9 mouse cellular contexts compared by ENCODE assay signal in the genomic region with DNA sequence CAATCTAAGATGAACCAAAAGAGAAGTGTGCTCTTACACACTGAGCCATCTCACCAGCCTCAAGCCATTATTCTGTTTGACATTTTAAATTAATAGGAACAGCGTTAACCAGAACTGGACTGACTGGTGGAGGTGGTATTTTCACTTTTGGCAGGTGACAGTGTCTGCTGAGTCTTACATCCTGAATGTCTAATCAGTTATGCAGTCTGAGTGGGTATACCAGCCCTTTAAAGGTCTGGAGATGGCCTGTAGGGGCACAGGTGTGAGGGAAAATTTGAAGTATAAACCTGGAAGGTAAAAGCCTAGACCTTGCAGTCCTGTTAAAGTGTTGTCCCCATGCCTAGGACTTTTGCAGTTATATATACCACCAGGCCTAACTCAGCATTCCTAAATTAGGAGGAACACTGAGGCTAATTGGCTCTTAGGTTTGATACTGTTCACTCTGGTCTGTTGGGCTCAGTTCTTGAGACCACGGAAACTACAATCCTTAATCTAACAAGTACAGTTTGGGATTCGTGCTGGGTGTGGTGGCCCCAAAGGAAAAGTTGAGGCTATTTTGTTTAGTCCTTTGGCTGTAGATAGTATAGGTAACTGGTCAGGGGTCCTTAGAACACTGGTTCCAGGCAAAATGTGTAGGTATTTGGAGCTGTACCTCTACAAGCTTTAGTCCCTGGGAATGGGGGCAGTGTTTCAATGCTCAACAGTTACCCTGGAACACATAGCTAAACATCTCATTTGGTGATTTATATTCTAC. TPM values are rescaled to one million over a fixed set of nuclear protein-coding genes. Genes with fewer than 3 reads are reported as not detected.
DNase-seq lines count a peak whose midpoint lies in the region; ATAC-seq lines count a peak whose summit lies in the region.
"Had no signal": no experiment of that assay in that cellular context is flagged by ENCODE, and none has a peak within 500 bp of the region (broad histone marks: within the 10 kb centered on the region; RNA-seq: fewer than 3 reads in every experiment).

No protein-coding gene starts in this region.

- peaks cover 15% of the 10 kb centered on the region for H3K4me1 ChIP-seq in hindbrain, embryonic 10.5 days (replicated peaks)
- peaks cover 19% of the 10 kb centered on the region for H3K4me1 ChIP-seq in hindbrain, embryonic 16.5 days (ENCODE audit: control insufficient read depth, insufficient read depth, low read depth, low read length)
- no peaks in the 10 kb centered on the region for H3K4me1 ChIP-seq in intestine, embryonic 14.5 days (replicated peaks; ENCODE audit: control insufficient read depth, insufficient read depth, low read length)

- H3K9me3 ChIP-seq in hindbrain, embryonic 10.5 days, result no peaks in the 10 kb centered on the region
- H3K9me3 ChIP-seq in hindbrain, embryonic 16.5 days (ENCODE audit: control insufficient read depth, low read length), result no peaks in the 10 kb centered on the region
- H3K9me3 ChIP-seq in intestine, embryonic 14.5 days (ENCODE audit: control insufficient read depth, low read length), result no peaks in the 10 kb centered on the region

- H3K4me3 ChIP-seq in hindbrain, embryonic 10.5 days, result no peak overlapping the region
- H3K4me3 ChIP-seq in hindbrain, embryonic 16.5 days (ENCODE audit: low read length), result no peak overlapping the region
- no peak overlapping the region for H3K4me3 ChIP-seq in intestine, embryonic 14.5 days (ENCODE audit: low read depth, low read length)

- ATAC-seq in hindbrain, embryonic 16.5 days, result no peak
- ATAC-seq in intestine, embryonic 14.5 days (replicated peaks; ENCODE audit: low FRiP score, low TSS enrichment, low read depth), result peak; percentile 2; the same call in 1 of the 2 replicates
- ATAC-seq in erythroid progenitor cell, adult 5-6 weeks (replicated peaks; ENCODE audit: low FRiP score, poor library complexity, severe bottlenecking), result no peak

- 9% methylated on average over 3 of the region's 3 CpGs for WGBS in hindbrain, embryonic 10.5 days
- 12% methylated on average over 3 of the region's 3 CpGs for WGBS in hindbrain, embryonic 16.5 days
- 14% methylated on average over 3 of the region's 3 CpGs for WGBS in intestine, embryonic 14.5 days

- no peak overlapping the region for H3K27ac ChIP-seq in hindbrain, embryonic 10.5 days
- H3K27ac ChIP-seq in hindbrain, embryonic 16.5 days (ENCODE audit: low read depth, low read length), result no peak overlapping the region
- peak overlapping the region; percentile 29 for H3K27ac ChIP-seq in intestine, embryonic 14.5 days (ENCODE audit: low read depth)

- no peak overlapping the region for H3K4me2 ChIP-seq in hindbrain, embryonic 16.5 days (ENCODE audit: low read length)
- H3K4me2 ChIP-seq in intestine, embryonic 14.5 days (ENCODE audit: low read length), result no peak overlapping the region; the same call in 1 of the 2 replicates

- peaks cover 68% of the 10 kb centered on the region for H3K36me3 ChIP-seq in hindbrain, embryonic 10.5 days
- peaks cover 23% of the 10 kb centered on the region for H3K36me3 ChIP-seq in hindbrain, embryonic 16.5 days (ENCODE audit: control insufficient read depth, insufficient read depth, low read length)
- peaks cover 50% of the 10 kb centered on the region for H3K36me3 ChIP-seq in intestine, embryonic 14.5 days (ENCODE audit: control insufficient read depth, insufficient read depth, low read length)

- no peak overlapping the region for H3K9ac ChIP-seq in hindbrain, embryonic 16.5 days (ENCODE audit: low read depth, low read length)
- H3K9ac ChIP-seq in intestine, embryonic 14.5 days (ENCODE audit: low read length), result no peak overlapping the region

- peak; percentile 38 for DNase-seq in hindbrain, embryonic 10.5 days (ENCODE audit: low spot score)
- DNase-seq in embryo, embryonic 11 days, result peak; percentile 49
- DNase-seq in intestine, embryonic 14.5 days (ENCODE audit: low spot score), result peak; percentile 59
- peak; percentile 51 for DNase-seq in neural tube, embryonic 10.5 days (ENCODE audit: extremely low spot score, low spot score)
- DNase-seq in layer of hippocampus, adult 11-12 months (ENCODE audit: low spot score), result no peak
- no peak for DNase-seq in cerebellum, adult 11-12 months
- DNase-seq: lung, postnatal 4 days had no signal

- H3K27me3 ChIP-seq in hindbrain, embryonic 10.5 days (ENCODE audit: insufficient read depth, poor library complexity, severe bottlenecking), result no peaks in the 10 kb centered on the region
- H3K27me3 ChIP-seq in hindbrain, embryonic 16.5 days (replicated peaks; ENCODE audit: control insufficient read depth, insufficient read depth, low read length), result no peaks in the 10 kb centered on the region
- H3K27me3 ChIP-seq in intestine, embryonic 14.5 days (replicated peaks; ENCODE audit: control insufficient read depth, insufficient read depth, low read length), result no peaks in the 10 kb centered on the region

RNA-seq across cellular contexts. Expression of a gene that starts 4.5 kb away (rescaled TPM):
- 7.4 and 7.9 TPM in 2 replicates for polyA plus RNA-seq in hindbrain, embryonic 10.5 days (2016; fragmentation: Nextera tagmentation; extraction: Ambion mirVana)
- 9.6 and 11.8 TPM in 2 replicates for polyA plus RNA-seq in hindbrain, embryonic 16.5 days (2015; fragmentation: Nextera tagmentation; extraction: Ambion mirVana)
- polyA plus RNA-seq in intestine, embryonic 14.5 days (2014; fragmentation: Nextera tagmentation; extraction: Ambion mirVana), result 6.6 and 8.1 TPM in 2 replicates
- total RNA-seq in erythroid progenitor cell, adult 5-6 weeks (2015; ENCODE audit: low replicate concordance), result 2.5 and 5.4 TPM in 2 replicates
- total RNA-seq in erythroid progenitor cell, adult 5-6 weeks (2017; ENCODE audit: low replicate concordance), result 4.8 and 5.0 TPM in 2 replicates

RNA-seq across cellular contexts. Expression of a gene that starts 31.3 kb away (rescaled TPM):
- polyA plus RNA-seq in hindbrain, embryonic 10.5 days (2016; fragmentation: Nextera tagmentation; extraction: Ambion mirVana), result 48.2 and 65.0 TPM in 2 replicates
- 28.5 and 29.0 TPM in 2 replicates for polyA plus RNA-seq in hindbrain, embryonic 16.5 days (2015; fragmentation: Nextera tagmentation; extraction: Ambion mirVana)
- 44.0 and 44.8 TPM in 2 replicates for polyA plus RNA-seq in intestine, embryonic 14.5 days (2014; fragmentation: Nextera tagmentation; extraction: Ambion mirVana)
- 23.1 and 35.3 TPM in 2 replicates for total RNA-seq in erythroid progenitor cell, adult 5-6 weeks (2015; ENCODE audit: low replicate concordance)
- total RNA-seq in erythroid progenitor cell, adult 5-6 weeks (2017; ENCODE audit: low replicate concordance), result 18.2 and 27.5 TPM in 2 replicates

RNA-seq across cellular contexts. Expression of a gene that starts 31.4 kb away (rescaled TPM):
- 33.0 and 39.9 TPM in 2 replicates for polyA plus RNA-seq in hindbrain, embryonic 10.5 days (2016; fragmentation: Nextera tagmentation; extraction: Ambion mirVana)
- polyA plus RNA-seq in hindbrain, embryonic 16.5 days (2015; fragmentation: Nextera tagmentation; extraction: Ambion mirVana), result 10.4 and 11.7 TPM in 2 replicates
- polyA plus RNA-seq in intestine, embryonic 14.5 days (2014; fragmentation: Nextera tagmentation; extraction: Ambion mirVana), result 28.9 and 29.5 TPM in 2 replicates
- total RNA-seq in erythroid progenitor cell, adult 5-6 weeks (2015; ENCODE audit: low replicate concordance), result 163 and 208 TPM in 2 replicates
- total RNA-seq in erythroid progenitor cell, adult 5-6 weeks (2017; ENCODE audit: low replicate concordance), result 120 and 126 TPM in 2 replicates

Comparison
In these comparisons a context has a peak if more than half of its experiments do, and no peak if none do; other contexts are left out.
1. DNase-seq: peak in hindbrain, embryonic 10.5 days (single experiment), embryo, embryonic 11 days (single experiment), intestine, embryonic 14.5 days (single experiment) and neural tube, embryonic 10.5 days (single experiment); none in layer of hippocampus, adult 11-12 months (single experiment) and cerebellum, adult 11-12 months (single experiment).